Mouse (Mus musculus): Measurements from ENCODE around the gene Ehd4.

GRCm38 (mm10) chr2:120126408-120126807 lies 28.0 kb downstream of the Ehd4 start:
- no peak for TF ChIP-seq POLR2A (IDR thresholded peaks at IDR 0.05; ENCODE audit: low read depth, low read length)
- no peak for TF ChIP-seq CTCF (IDR thresholded peaks at IDR 0.05; ENCODE audit: borderline replicate concordance, insufficient read depth, low read length)

Data from embryonic fibroblast, embryonic 13.5 days (primary cell).